Mouse (Mus musculus) midbrain, embryonic 13.5 days (tissue): ENCODE data around the gene Abcd2. TPM values are rescaled to one million over a fixed set of nuclear protein-coding genes. Genes with fewer than 3 reads are reported as not detected.

Source experiments
- ATAC-seq: fragments of 200-750 bp; cut with Nextera tagmentation; 2 replicates; pipeline ENCODE4 v1.8.0; 2017; ENCODE audit warnings: mild to moderate bottlenecking, moderate TSS enrichment, moderate library complexity
- H3K27ac ChIP-seq: fragments of 300-500 bp; sonication (generic); 2 replicates; pipeline ENCODE4 v1.5.1; 2015; ENCODE audit warnings: inconsistent platforms, mild to moderate bottlenecking, moderate library complexity
- H3K27me3 ChIP-seq: fragments of 300-500 bp; sonication (generic); 2 replicates; pipeline ENCODE4 v1.6.1; 2015; ENCODE audit warnings: mild to moderate bottlenecking, inconsistent platforms
- H3K36me3 ChIP-seq: fragments of 300-500 bp; sonication (generic); 2 replicates; pipeline ENCODE4 v1.6.1; 2015; ENCODE audit warnings: mild to moderate bottlenecking, inconsistent platforms
- H3K4me1 ChIP-seq: fragments of 300-500 bp; sonication (generic); replicated peaks from 2 replicates; pipeline ENCODE4 v1.6.1; 2015; ENCODE audit warnings: inconsistent platforms
- H3K4me2 ChIP-seq: fragments of 300-500 bp; sonication (generic); replicated peaks from 2 replicates; pipeline ENCODE4 v1.6.1; 2015; ENCODE audit warnings: moderate library complexity, mild to moderate bottlenecking, inconsistent platforms
- H3K4me3 ChIP-seq: fragments of 300-500 bp; sonication (generic); replicated peaks from 2 replicates; pipeline ENCODE4 v1.5.1; 2015; ENCODE audit warnings: mild to moderate bottlenecking, inconsistent platforms
- H3K9ac ChIP-seq: fragments of 300-500 bp; sonication (generic); replicated peaks from 2 replicates; pipeline ENCODE4 v1.6.1; 2015; ENCODE audit warnings: mild to moderate bottlenecking, inconsistent platforms
- H3K9me3 ChIP-seq: fragments of 300-500 bp; sonication (generic); 2 replicates; pipeline ENCODE4 v1.6.1; 2016; ENCODE audit warnings: mild to moderate bottlenecking, inconsistent platforms
- WGBS: fragments of 180-500 bp; shearing (Covaris S2); methylation state at CpG from one replicate; pipeline ENCODE4 v1.1.7; 2015; 5-methylcytosine and 5-hydroxymethylcytosine counted together
- polyA plus RNA-seq: library from polyadenylated mRNA; unstranded; fragments of >200 nt; fragmentation: Nextera tagmentation; extraction: Ambion mirVana; gene quantifications from 2 replicates; pipeline ENCODE4 v1.2.1, GENCODE M21; 2015

Gene Abcd2
- polyA plus RNA-seq, 1 experiment from 2014 or later, result 18.6 TPM

DNA sequence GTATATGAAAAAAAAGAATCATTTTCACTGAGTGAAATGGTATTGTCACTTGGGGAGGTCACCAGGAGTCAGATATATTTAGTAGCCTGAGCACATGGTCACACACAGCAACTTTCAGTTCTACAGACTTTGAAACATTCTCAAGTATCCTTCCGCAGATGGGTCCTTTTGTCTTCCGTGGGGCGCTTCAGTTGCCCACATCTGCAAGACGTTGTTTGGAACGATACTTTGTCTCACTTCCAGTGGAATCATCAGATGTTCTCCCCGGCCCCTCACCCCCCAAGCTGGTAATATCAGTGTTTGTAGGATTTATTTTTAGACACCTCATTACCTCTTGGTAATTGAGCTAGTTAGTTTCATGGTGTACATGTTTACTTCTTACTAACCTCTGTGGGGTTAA lies 5.2 kb downstream of the Abcd2 start:
- Histone ChIP-seq H3K27ac (no peak overlapping the region), H3K9ac (no peak overlapping the region), H3K4me3 (no peak overlapping the region), H3K4me2 (no peak overlapping the region), H3K4me1 (peaks cover 35% of the 10 kb centered on the region), H3K9me3 (no peaks in the 10 kb centered on the region), H3K36me3 (no peaks in the 10 kb centered on the region), H3K27me3 (no peaks in the 10 kb centered on the region)
- no peak for ATAC-seq
- 84% methylated on average over 6 of the region's 6 CpGs for WGBS

DNA sequence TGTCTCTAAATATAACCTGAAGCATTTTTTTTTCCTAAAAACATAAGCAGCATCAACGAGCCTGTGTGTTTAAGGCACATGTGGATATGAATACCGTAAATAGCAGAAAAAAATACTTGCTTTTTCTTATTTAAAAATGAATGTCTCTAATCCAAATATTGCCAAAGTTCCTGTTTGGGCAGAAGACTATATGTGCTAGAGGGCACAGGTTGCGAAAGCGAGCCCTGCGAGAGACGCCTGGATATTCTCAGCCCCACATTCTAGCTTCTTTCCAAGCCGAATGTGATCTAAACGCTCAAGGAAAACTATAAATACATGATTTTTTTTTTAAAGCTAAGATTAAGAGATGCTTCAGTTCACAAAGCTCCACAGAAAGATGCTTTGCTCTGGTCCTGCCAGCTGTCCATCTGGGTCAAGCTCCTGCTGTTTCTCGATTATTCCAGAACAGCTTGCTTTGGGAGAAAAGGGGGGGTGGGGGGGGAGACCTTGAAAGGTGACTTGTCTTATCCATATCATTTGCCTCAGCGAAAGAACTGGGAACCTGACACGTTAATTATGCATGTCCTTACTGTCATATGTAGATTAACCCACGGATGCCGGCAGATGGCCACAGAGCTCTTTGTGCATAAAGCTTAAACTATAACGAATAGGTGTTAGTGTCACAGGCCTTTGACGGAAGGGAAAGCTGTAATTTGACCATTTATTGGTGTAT lies 11.5 kb downstream of the Abcd2 start:
- Histone ChIP-seq H3K36me3 (0 out of 2 replicates have a peak, but pooled peaks cover 4% of the 10 kb centered on the region), H3K4me2 (no peak overlapping the region), H3K4me1 (peaks cover 15% of the 10 kb centered on the region), H3K9ac (no peak overlapping the region), H3K27me3 (no peaks in the 10 kb centered on the region), H3K9me3 (no peaks in the 10 kb centered on the region), H3K27ac (peak overlapping the region; percentile 45), H3K4me3 (no peak overlapping the region)
- peak; percentile 37 for ATAC-seq
- WGBS, result 46% methylated on average over 15 of the region's 15 CpGs

DNA sequence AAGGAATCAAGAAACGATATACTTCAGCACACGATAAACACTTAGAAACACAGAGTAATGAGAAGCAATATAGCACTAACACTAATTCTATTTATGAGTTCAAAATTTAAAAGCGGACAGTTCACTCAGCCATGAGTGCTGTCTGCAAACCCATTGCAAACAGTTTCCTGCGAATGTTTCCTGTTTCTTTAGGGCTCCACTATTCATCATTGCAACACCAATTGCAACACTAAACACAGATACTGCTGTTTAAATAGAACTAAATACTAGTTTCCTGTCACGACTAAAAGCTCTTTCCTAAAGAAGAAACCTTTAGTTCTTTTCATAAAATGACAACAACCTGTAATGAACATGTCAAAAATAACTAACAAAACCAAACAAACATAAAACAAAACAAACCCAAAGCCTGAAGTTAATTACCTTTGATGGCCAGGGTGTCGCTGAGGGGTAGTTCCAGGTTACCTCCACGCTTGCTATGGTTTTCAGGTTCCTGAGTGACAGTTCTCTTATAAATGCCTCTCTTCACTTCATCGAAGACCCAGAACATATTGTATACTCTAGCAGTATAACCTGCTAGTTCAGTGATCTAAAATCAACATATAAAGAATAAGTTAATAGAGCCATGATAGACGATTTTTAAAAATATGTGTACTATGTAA lies 12.8 kb downstream of the Abcd2 start:
- H3K27me3 ChIP-seq, result no peaks in the 10 kb centered on the region
- H3K4me2 ChIP-seq, result no peak overlapping the region
- H3K9ac ChIP-seq, result no peak overlapping the region
- 88% methylated on average over 9 of the region's 9 CpGs for WGBS
- H3K4me1 ChIP-seq, result peaks cover 15% of the 10 kb centered on the region
- no peak overlapping the region for H3K27ac ChIP-seq
- no peak overlapping the region for H3K4me3 ChIP-seq
- no peaks in the 10 kb centered on the region for H3K9me3 ChIP-seq
- ATAC-seq, result no peak
- 0 out of 2 replicates have a peak, but pooled peaks cover 4% of the 10 kb centered on the region for H3K36me3 ChIP-seq

DNA sequence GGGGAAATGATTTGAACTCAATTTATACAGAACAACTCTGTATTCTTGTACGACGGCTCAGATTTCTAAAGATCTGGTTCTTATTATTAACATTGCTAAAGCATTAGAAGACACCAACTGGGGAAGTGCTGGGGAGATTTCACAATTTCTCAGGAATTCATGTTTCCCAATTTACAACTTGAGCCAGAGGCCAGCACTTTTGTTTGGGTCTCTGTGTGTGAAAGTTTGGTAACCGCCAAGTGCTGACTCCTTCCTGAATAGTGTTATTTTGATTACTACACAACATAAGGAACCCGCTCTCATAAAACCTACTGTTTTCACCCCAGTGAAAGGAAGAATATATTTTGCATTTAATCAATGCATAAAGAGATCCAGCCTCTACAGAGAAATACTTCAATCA lies 19.4 kb downstream of the Abcd2 start:
- no peak overlapping the region for H3K27ac ChIP-seq
- no peak for ATAC-seq
- no peak overlapping the region for H3K4me2 ChIP-seq
- H3K27me3 ChIP-seq, result no peaks in the 10 kb centered on the region
- H3K9me3 ChIP-seq, result no peaks in the 10 kb centered on the region
- WGBS, result 84% methylated on average over 4 of the region's 4 CpGs
- no peak overlapping the region for H3K9ac ChIP-seq
- H3K4me3 ChIP-seq, result no peak overlapping the region
- no peaks in the 10 kb centered on the region for H3K36me3 ChIP-seq
- H3K4me1 ChIP-seq, result 0 out of 2 replicates have a peak, but pooled peaks cover 7% of the 10 kb centered on the region

DNA sequence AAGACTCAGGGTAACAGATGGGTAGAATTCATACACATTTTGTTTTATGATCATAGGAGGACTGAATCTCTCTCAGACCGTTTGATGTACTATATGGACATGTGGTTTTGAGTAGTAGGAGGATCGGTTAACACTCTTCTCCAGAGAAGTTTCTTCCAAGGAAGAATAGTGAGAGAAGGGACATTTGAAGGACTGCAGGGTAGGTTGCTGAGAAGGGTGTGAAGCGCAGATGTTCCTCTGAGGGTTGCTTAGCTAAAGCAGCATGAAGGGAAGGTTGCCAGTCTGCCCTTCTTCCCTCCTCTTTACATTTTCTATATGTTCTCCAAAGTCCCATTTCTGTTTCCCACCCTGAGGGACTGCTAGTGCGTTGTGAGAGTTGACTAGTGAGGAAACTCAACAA lies 20.3 kb downstream of the Abcd2 start:
- H3K4me2 ChIP-seq, result no peak overlapping the region
- no peak for ATAC-seq
- 0 out of 2 replicates have a peak, but pooled peaks cover 7% of the 10 kb centered on the region for H3K4me1 ChIP-seq
- H3K36me3 ChIP-seq, result no peaks in the 10 kb centered on the region
- WGBS, result 81% methylated on average over 4 of the region's 4 CpGs
- H3K27ac ChIP-seq, result 0 out of 2 replicates have a peak overlapping the region, but pooled peaks have one; percentile 15
- no peaks in the 10 kb centered on the region for H3K9me3 ChIP-seq
- H3K27me3 ChIP-seq, result no peaks in the 10 kb centered on the region
- no peak overlapping the region for H3K4me3 ChIP-seq
- H3K9ac ChIP-seq, result no peak overlapping the region

DNA sequence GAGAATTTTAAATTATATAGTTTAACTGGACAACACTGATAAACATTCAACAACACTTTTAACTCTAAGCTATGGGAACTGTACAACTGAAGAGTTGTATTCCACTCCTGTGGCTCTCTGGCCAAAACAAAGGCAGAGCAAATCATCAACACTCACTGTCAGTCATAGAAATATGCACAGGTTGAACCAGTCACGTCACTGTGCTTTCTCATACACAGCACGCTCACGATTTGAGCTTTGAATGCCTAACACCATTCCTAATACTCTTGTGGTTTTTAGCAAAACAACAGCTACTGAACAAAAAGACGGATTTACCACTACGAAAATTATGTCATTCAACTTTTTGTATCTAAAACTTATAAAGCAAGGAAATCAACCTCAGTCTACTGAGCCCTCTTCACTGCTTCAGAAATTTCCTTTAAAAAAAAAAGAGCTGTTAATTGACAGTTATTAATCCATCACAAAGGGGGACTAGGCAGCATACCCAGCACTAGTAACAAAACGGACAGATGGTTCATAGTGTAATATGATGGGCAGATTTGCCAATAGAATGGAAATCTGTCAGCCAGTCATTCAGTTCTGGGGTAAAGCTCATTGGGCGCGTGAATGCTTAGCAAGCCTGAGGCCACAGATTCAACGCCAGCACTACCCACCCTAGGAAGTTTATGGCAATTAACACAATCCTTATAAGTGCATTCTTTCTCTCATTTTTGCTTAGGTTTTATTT lies 20.8 kb downstream of the Abcd2 start:
- Histone ChIP-seq H3K36me3 (no peaks in the 10 kb centered on the region), H3K27me3 (no peaks in the 10 kb centered on the region), H3K9me3 (no peaks in the 10 kb centered on the region), H3K9ac (no peak overlapping the region), H3K4me3 (no peak overlapping the region), H3K4me1 (0 out of 2 replicates have a peak, but pooled peaks cover 7% of the 10 kb centered on the region), H3K4me2 (no peak overlapping the region), H3K27ac (no peak overlapping the region)
- ATAC-seq, result no peak
- WGBS, result 62% methylated on average over 9 of the region's 9 CpGs

DNA sequence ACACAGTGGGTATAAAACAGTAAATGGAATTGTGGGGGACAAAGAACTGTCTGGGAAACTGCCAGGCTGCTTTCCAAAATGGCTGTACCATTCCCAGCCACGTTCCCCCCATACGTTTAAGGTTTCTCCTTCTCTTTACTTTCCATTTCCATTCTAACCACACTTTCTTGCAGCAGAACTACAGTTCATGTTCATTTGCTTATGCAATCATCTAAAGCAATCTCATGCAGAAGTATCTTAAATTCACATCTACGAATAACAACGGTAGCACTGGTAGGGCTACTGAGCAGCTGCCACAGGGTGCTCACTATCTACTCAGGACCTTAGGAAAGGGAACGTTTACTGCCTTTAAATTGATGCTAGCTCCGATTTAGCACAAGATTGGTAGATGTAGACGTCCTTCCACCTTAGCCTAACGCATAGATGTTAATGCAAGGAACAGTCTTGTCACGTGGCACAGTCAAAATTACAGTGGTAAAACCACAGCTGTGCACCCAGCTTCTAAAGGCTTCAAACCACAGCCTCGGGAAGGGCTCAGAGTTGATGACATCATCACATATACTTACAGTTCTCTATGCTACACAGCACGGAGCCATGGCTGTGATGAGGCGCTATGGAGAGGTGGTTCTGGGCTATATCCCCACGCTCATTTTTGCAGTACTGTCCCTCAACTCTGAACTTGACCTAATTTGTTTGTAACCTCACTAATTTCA lies 23.6 kb downstream of the Abcd2 start:
- Histone ChIP-seq H3K27ac (no peak overlapping the region), H3K9ac (no peak overlapping the region), H3K4me3 (no peak overlapping the region), H3K4me2 (no peak overlapping the region), H3K27me3 (no peaks in the 10 kb centered on the region), H3K9me3 (no peaks in the 10 kb centered on the region), H3K4me1 (0 out of 2 replicates have a peak, but pooled peaks cover 9% of the 10 kb centered on the region), H3K36me3 (no peaks in the 10 kb centered on the region)
- no peak for ATAC-seq
- 94% methylated on average over 13 of the region's 13 CpGs for WGBS

DNA sequence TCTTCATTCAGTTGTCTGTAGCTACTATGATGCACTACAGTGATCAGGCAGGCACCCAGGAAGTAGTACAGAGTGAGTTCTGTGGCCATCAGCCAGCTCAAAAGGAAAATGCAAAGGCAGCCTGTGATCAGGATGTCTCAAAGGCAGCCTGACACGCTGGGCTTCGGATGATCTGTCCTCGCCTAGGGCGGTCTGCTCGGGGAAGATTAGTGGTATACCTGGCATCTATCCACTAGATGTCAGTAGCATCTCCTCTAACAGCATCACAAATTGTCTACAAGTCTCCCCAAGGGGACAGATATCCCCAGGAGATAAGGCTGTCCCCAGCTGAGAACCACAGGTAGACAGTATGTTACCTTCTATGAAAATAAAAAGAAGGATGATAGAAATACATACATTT lies 26.6 kb downstream of the Abcd2 start:
- no peaks in the 10 kb centered on the region for H3K9me3 ChIP-seq
- 0 out of 2 replicates have a peak, but pooled peaks cover 2% of the 10 kb centered on the region for H3K4me1 ChIP-seq
- no peak overlapping the region for H3K4me3 ChIP-seq
- H3K27me3 ChIP-seq, result no peaks in the 10 kb centered on the region
- H3K27ac ChIP-seq, result no peak overlapping the region
- under 1% methylated on average over 5 of the region's 5 CpGs for WGBS
- peak; percentile 70; the same call in 1 of the 2 replicates for ATAC-seq
- 0 out of 2 replicates have a peak, but pooled peaks cover 3% of the 10 kb centered on the region for H3K36me3 ChIP-seq
- no peak overlapping the region for H3K9ac ChIP-seq
- no peak overlapping the region for H3K4me2 ChIP-seq

DNA sequence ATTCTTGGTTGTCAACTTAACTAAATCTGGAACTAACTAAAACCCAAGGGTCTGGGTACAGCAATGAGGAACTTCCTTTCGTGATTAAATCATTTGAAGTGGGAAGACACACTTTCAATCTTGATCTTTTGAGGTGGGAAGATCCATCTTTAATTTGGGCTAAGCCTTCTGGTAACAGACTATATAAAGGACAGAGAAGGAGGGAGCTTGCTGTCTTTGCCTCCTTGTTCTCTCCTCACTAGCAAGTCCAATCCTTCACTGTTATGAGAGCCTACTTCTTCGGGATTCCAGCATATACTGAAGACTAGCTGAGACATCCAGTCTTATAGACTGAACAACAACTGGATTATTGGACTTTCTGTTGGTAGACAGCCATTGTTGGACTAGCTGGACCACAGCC lies 28.1 kb downstream of the Abcd2 start:
- 95% methylated on average over 2 of the region's 2 CpGs for WGBS
- H3K4me1 ChIP-seq, result 0 out of 2 replicates have a peak, but pooled peaks cover 2% of the 10 kb centered on the region

DNA sequence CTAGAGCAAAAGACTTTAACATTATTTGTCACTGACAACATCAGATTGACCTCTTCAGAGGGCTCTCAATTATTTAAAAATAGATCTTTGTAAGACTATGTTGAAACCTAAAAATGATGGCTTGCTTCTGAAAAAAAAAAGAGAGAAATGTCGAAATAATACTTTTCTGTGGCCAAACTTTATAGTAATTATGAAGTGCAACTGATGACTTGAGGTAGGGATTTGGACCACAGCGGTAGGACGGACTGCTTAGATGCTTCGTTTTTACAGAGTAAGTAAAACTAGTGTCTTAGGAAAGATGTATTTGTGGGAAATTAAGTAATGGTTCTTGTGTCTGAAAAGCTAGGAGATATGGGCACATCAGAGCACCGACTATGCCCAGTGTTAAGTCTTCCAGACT lies 30.4 kb downstream of the Abcd2 start:
- Histone ChIP-seq H3K9ac (no peak overlapping the region), H3K4me1 (0 out of 2 replicates have a peak, but pooled peaks cover 2% of the 10 kb centered on the region), H3K9me3 (peaks cover 5% of the 10 kb centered on the region; the same call in 1 of the 2 replicates), H3K4me3 (no peak overlapping the region), H3K27me3 (no peaks in the 10 kb centered on the region), H3K36me3 (peaks cover 27% of the 10 kb centered on the region), H3K4me2 (no peak overlapping the region), H3K27ac (no peak overlapping the region)
- ATAC-seq, result no peak
- WGBS, result 93% methylated on average over 5 of the region's 5 CpGs

More for the DNA sequence above, 28.1 kb downstream of the Abcd2 start:
- no peaks in the 10 kb centered on the region for H3K9me3 ChIP-seq
- no peak for ATAC-seq
- no peaks in the 10 kb centered on the region for H3K27me3 ChIP-seq
- no peak overlapping the region for H3K4me2 ChIP-seq
- peaks cover 10% of the 10 kb centered on the region for H3K36me3 ChIP-seq
- H3K9ac ChIP-seq, result no peak overlapping the region
- no peak overlapping the region for H3K4me3 ChIP-seq
- no peak overlapping the region for H3K27ac ChIP-seq

DNA sequence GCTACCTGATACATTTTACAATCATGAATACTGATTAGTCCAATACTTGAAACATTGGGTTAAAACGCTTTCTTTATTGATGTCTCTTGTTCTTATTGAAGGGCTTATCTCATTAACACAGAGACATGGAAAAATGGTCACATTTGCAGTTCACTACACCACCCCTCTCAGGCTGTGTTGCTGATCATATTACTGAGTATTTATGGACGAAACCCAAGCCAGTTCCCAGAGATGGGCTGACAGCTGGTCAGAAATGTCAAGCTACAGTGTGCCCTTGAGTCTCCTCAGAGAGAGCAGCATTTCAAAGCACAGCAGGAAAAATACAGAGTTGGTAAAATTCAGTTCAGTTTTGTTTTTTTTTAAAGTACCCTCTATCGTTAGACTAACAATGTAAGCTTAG lies 38.3 kb downstream of the Abcd2 start:
- H3K27ac ChIP-seq, result no peak overlapping the region
- no peak overlapping the region for H3K4me2 ChIP-seq
- ATAC-seq, result no peak
- no peak overlapping the region for H3K9ac ChIP-seq
- WGBS, result 82% methylated on average over 3 of the region's 3 CpGs
- no peak overlapping the region for H3K4me3 ChIP-seq
- H3K4me1 ChIP-seq, result no peaks in the 10 kb centered on the region
- no peaks in the 10 kb centered on the region for H3K27me3 ChIP-seq
- H3K36me3 ChIP-seq, result peaks cover 44% of the 10 kb centered on the region
- peaks cover 12% of the 10 kb centered on the region for H3K9me3 ChIP-seq
